Mouse (Mus musculus) hindbrain, embryonic 12.5 days (tissue): ENCODE measurements at regions not wholly inside any gene's neighbourhood (a gene's known extent, or its start where the extent isn't known, plus 50 kb on each side); places are given as distances from the start of the nearest gene placed in this dataset.

Source experiments
- ATAC-seq: fragments of 200-750 bp; cut with Nextera tagmentation; 2 replicates; pipeline ENCODE4 v1.8.0; 2017; ENCODE audit warnings: moderate TSS enrichment; ENCODE audit not compliant: low FRiP score
- H3K27ac ChIP-seq: fragments of 300-500 bp; sonication (generic); 2 replicates; pipeline ENCODE4 v1.5.1; 2016; ENCODE audit warnings: mild to moderate bottlenecking
- H3K27me3 ChIP-seq: fragments of 300-500 bp; sonication (generic); 2 replicates; pipeline ENCODE4 v1.6.1; 2016; ENCODE audit warnings: mild to moderate bottlenecking
- H3K36me3 ChIP-seq: fragments of 300-500 bp; sonication (generic); 2 replicates; pipeline ENCODE4 v1.6.1; 2016; ENCODE audit warnings: mild to moderate bottlenecking
- H3K4me1 ChIP-seq: fragments of 300-500 bp; sonication (generic); 2 replicates; pipeline ENCODE4 v1.6.1; 2016
- H3K4me2 ChIP-seq: fragments of 300-500 bp; sonication (generic); replicated peaks from 2 replicates; pipeline ENCODE4 v1.6.1; 2016; ENCODE audit warnings: mild to moderate bottlenecking
- H3K4me3 ChIP-seq: fragments of 300-500 bp; sonication (generic); 2 replicates; pipeline ENCODE4 v1.5.1; 2016; ENCODE audit warnings: mild to moderate bottlenecking
- H3K9ac ChIP-seq: fragments of 300-500 bp; sonication (generic); 2 replicates; pipeline ENCODE4 v1.6.1; 2016; ENCODE audit warnings: mild to moderate bottlenecking, moderate library complexity
- H3K9me3 ChIP-seq: fragments of 300-500 bp; sonication (generic); replicated peaks from 2 replicates; pipeline ENCODE4 v1.6.1; 2016; ENCODE audit warnings: mild to moderate bottlenecking
- WGBS: fragments of 180-500 bp; shearing (Covaris S2); methylation state at CpG from one replicate; pipeline ENCODE4 v1.1.7; 2016; 5-methylcytosine and 5-hydroxymethylcytosine counted together

DNA sequence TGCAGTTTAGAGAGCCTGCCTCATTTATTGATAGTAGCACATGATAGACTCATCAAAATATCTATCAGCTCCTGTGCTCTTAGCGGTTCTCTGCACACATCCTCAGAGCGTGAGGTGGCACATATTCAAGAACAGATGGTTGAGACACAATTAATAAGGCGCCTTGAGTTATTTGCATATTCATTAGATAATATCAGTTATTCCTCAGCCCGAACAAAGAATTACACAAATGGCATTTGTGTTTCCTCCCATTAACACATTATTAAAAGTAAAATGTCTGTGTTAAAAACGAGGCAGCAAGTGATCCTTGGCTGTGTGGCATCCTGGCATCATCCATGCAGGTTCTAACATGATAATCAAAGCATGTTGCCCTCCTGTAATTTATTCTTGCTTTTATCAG lies 243.0 kb downstream of the Dcdc2c start:
- no peaks in the 10 kb centered on the region for H3K27me3 ChIP-seq
- 60% methylated on average over 5 of the region's 5 CpGs for WGBS
- H3K36me3 ChIP-seq: no peaks in the 10 kb centered on the region
- H3K4me3 ChIP-seq: no peak overlapping the region
- ATAC-seq: no peak
- H3K27ac ChIP-seq: no peak overlapping the region
- no peak overlapping the region for H3K9ac ChIP-seq
- no peaks in the 10 kb centered on the region for H3K4me1 ChIP-seq
- H3K4me2 ChIP-seq: no peak overlapping the region
- H3K9me3 ChIP-seq: no peaks in the 10 kb centered on the region

DNA sequence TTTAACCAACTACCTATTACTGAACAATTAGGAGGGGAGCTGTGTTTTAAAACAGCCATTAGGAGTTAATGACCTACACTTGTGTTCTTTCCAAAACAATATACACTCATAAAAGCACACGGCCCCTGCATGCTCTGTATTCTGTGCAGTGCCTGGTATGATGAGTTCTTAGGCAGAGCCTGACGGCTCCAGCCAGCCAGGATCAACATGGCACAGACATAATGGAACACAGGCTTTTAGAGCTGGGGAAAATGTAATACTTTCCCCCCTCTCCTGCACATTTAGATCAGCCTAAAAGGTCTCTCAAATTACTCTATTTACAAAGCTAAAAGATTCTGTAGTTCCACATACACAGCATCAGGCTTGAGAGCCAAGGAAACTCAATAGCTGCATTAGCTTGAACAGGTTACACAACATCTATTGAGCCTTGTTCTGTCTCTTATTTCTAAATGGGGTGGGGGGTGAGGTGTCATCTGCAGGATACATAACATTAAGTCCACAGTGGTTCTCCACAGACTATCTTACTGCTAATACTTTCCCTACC lies 250.1 kb downstream of the Dcdc2c start:
- ATAC-seq: no peak
- H3K9ac ChIP-seq: no peak overlapping the region
- 75% methylated on average over 2 of the region's 2 CpGs for WGBS
- H3K9me3 ChIP-seq: no peaks in the 10 kb centered on the region
- no peaks in the 10 kb centered on the region for H3K4me1 ChIP-seq
- H3K27ac ChIP-seq: no peak overlapping the region
- H3K36me3 ChIP-seq: no peaks in the 10 kb centered on the region
- H3K4me2 ChIP-seq: no peak overlapping the region
- H3K4me3 ChIP-seq: no peak overlapping the region
- H3K27me3 ChIP-seq: no peaks in the 10 kb centered on the region

DNA sequence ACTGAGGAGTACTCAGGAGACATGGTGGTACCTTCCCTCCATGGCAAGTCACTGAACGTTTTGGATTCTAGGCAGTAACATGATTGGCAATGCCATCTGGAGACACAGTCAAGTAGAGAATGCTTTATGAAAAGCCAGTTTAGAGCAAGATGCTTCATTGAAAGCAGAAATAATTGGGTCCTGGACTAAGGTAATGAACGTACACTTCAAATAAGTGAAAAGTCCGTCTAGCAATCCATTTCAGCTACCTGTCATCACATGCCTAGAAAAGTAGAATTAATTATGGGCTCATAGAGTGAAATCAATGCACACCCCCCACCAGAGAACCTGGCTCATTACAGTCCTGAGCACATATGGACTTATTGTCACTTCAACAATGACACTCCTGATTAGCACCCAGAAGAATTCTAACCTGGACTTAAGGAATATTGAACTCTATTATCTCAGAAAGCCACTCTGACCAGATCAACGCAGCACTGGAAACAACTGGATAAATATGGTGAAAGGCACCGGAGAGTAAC lies 263.8 kb downstream of the Dcdc2c start:
- no peaks in the 10 kb centered on the region for H3K36me3 ChIP-seq
- H3K27ac ChIP-seq: no peak overlapping the region
- no peak for ATAC-seq
- H3K9me3 ChIP-seq: no peaks in the 10 kb centered on the region
- no peaks in the 10 kb centered on the region for H3K4me1 ChIP-seq
- no peak overlapping the region for H3K9ac ChIP-seq
- H3K4me3 ChIP-seq: no peak overlapping the region
- no peaks in the 10 kb centered on the region for H3K27me3 ChIP-seq
- no peak overlapping the region for H3K4me2 ChIP-seq
- WGBS: 85% methylated on average over 5 of the region's 5 CpGs

DNA sequence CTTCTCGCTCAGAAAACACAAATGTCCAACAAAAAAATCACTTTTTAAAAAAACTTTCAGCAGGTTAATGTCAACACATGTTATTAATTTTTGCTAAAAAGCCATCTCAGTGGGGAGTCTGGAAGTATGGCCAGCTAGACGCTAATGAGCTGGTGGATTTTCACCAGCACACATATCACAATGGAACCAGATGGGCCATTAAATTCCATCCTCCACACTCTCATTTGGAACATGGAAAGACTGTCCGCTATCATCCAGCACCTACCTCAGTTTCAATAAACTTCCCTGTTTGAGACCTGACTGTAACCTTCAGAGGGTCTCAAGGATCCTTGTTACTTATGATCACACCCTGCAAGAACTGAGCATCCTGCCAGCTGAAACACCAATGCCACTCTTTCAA lies 296.7 kb downstream of the Dcdc2c start:
- no peak for ATAC-seq
- Histone ChIP-seq H3K27ac (no peak overlapping the region), H3K36me3 (no peaks in the 10 kb centered on the region), H3K9ac (no peak overlapping the region), H3K9me3 (no peaks in the 10 kb centered on the region), H3K4me3 (no peak overlapping the region), H3K27me3 (no peaks in the 10 kb centered on the region), H3K4me1 (no peaks in the 10 kb centered on the region), H3K4me2 (no peak overlapping the region)
- WGBS: 65% methylated on average over 3 of the region's 3 CpGs

DNA sequence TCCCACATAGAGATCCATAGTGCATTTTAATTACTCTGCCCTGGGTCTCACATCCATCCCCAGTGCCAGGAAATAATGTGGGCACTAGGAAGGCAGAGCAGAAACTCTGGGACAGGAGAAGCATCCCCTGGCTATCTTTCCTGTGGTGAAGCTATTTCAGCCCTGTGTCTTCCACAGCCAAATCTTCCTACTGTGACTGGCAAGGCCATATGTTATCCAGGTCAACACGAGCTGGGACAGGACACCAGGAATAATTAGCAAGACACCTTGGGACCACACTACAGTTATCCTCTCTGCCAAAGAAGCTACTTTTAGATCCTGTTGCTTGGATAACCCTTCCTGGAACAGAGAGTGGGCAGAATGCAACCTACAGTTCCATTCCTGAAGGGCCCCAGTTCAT lies 301.7 kb downstream of the Dcdc2c start:
- Histone ChIP-seq H3K9me3 (no peaks in the 10 kb centered on the region), H3K9ac (no peak overlapping the region), H3K36me3 (no peaks in the 10 kb centered on the region), H3K27ac (no peak overlapping the region), H3K4me1 (no peaks in the 10 kb centered on the region), H3K4me2 (no peak overlapping the region), H3K4me3 (no peak overlapping the region), H3K27me3 (no peaks in the 10 kb centered on the region)
- 84% methylated on average over 1 of the region's 1 CpGs for WGBS
- ATAC-seq: no peak

DNA sequence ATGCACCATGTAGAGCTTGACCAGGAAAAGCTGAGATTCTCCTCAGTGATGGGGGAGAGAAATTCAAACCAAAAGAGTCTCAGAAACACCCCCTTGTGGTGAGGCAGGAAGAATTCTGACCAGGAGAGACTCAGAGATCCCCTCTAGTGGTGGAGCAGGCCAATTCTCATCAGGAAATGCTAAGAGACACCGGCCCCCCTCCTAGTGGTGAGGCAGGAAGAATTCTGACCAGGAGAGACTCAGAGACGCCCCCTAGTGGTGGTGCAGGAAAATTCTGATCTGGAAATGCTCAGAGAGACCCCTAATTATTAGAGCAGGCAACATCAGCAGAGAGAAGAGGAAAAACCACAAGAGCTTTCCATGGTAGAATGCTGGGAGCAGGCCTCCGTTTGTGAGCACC lies 303.4 kb downstream of the Dcdc2c start:
- Histone ChIP-seq H3K4me2 (no peak overlapping the region), H3K9me3 (no peaks in the 10 kb centered on the region), H3K9ac (no peak overlapping the region), H3K27ac (no peak overlapping the region), H3K4me1 (no peaks in the 10 kb centered on the region), H3K27me3 (no peaks in the 10 kb centered on the region), H3K36me3 (no peaks in the 10 kb centered on the region), H3K4me3 (no peak overlapping the region)
- 65% methylated on average over 3 of the region's 3 CpGs for WGBS
- no peak for ATAC-seq

DNA sequence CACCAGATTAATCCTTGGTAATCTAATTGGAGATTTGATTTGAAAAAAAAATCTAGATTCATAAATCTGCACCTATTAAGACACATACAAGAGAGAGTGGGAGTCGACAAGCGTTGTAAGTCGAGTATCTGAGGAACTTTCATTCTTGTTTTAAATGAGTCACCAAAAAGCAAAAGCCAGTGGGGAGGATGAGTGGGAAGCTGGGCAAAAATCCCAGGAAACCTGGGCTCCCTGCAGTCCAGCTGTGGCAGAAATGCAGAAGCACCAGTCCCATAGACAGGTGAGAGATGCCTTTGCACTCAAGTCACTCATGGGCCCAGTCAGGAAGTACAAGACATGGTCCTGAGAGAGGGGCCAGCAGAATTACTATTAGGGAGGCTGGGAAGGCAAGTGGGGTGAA lies 303.9 kb downstream of the Dcdc2c start:
- ATAC-seq: no peak
- 92% methylated on average over 3 of the region's 3 CpGs for WGBS
- H3K9me3 ChIP-seq: no peaks in the 10 kb centered on the region
- no peaks in the 10 kb centered on the region for H3K36me3 ChIP-seq
- H3K4me2 ChIP-seq: no peak overlapping the region
- H3K9ac ChIP-seq: no peak overlapping the region
- H3K4me3 ChIP-seq: no peak overlapping the region
- H3K4me1 ChIP-seq: no peaks in the 10 kb centered on the region
- no peak overlapping the region for H3K27ac ChIP-seq
- H3K27me3 ChIP-seq: no peaks in the 10 kb centered on the region

DNA sequence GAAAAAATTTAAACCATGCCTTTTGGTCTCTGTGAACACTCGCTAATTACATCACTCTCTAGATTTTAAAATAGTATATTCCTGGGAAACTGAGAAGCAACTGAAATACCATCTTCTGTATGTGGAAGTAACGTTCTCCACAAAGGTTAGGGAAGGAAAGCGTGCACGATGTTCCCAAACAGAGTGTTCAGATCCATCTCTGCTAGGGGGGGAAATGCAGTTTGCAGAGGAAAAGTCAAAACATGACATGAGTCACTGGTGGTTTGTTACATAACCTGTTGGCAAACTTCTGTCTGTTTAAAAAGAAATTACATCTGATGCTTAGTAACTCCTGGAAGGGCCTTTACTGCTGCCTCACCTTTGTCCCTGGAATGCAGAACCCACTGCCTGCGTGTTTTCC lies 314.2 kb downstream of the Dcdc2c start:
- Histone ChIP-seq H3K27me3 (no peaks in the 10 kb centered on the region), H3K9ac (no peak overlapping the region), H3K36me3 (no peaks in the 10 kb centered on the region), H3K27ac (no peak overlapping the region), H3K4me2 (no peak overlapping the region), H3K4me1 (no peaks in the 10 kb centered on the region), H3K4me3 (no peak overlapping the region), H3K9me3 (no peaks in the 10 kb centered on the region)
- ATAC-seq: no peak
- WGBS: 84% methylated on average over 5 of the region's 5 CpGs

DNA sequence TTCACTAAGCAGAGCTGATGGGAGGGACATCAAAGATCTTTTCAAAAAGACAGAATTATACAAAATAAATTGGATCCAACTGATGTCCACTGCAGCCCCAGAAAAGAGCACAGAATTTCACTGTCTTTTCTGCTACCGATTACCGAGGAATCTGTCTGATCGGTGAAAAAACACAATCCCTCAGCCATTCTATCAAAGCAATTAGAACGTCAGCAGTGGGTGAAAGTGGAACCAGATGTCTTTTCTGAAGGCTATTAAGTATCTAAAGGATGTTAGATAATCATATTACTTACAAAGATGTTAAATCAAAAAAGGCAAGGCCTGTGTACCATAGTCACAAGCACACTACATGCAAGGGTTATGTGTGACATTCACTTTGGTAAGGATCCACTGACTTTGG lies 315.2 kb downstream of the Dcdc2c start:
- no peak for ATAC-seq
- Histone ChIP-seq H3K4me1 (no peaks in the 10 kb centered on the region), H3K9me3 (no peaks in the 10 kb centered on the region), H3K27ac (no peak overlapping the region), H3K36me3 (no peaks in the 10 kb centered on the region), H3K4me3 (no peak overlapping the region), H3K4me2 (no peak overlapping the region), H3K9ac (no peak overlapping the region), H3K27me3 (no peaks in the 10 kb centered on the region)
- WGBS: 66% methylated on average over 4 of the region's 4 CpGs

DNA sequence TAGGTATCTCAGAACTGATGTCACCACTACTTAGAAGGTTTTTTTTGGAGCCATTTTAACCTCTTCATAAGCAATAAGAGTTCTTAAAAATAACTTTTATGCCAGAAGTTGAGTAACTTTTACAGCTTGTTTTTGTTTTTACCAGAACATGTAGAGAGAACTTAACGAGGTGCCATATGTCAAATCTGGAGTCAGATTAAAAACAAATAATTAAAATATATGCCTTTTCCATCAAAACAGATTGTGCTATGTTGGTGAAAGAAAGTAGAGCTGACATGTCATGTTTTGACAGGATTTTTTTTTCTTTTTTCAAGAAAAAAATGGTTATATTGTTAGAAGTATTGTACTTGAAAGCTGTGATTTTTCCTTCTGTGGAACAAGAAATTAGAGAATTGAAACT lies 349.4 kb downstream of the Dcdc2c start:
- no peaks in the 10 kb centered on the region for H3K36me3 ChIP-seq
- no peak overlapping the region for H3K27ac ChIP-seq
- H3K4me3 ChIP-seq: no peak overlapping the region
- H3K9ac ChIP-seq: no peak overlapping the region
- 90% methylated on average over 1 of the region's 1 CpGs for WGBS
- no peaks in the 10 kb centered on the region for H3K9me3 ChIP-seq
- ATAC-seq: no peak
- H3K4me1 ChIP-seq: no peaks in the 10 kb centered on the region
- no peaks in the 10 kb centered on the region for H3K27me3 ChIP-seq
- no peak overlapping the region for H3K4me2 ChIP-seq

DNA sequence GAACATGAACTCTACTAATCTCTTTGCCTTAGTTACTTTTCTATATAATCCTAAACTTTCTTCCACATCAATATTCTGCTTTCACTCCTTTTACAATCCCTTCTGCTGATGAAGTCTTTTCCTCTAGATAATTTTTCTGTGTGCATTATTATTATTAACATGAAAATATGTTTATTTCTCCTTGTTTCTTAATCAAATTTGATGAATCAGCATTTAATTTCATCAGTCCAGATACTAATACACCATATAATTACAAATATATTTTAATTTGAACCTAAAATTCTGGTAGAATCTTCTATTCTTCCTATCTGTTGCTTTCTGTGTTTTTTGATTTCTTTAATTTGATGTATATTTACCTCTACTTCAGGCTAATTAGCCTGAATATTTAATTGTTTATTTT lies 365.5 kb downstream of the Dcdc2c start:
- ATAC-seq: no peak
- Histone ChIP-seq H3K27ac (no peak overlapping the region), H3K9me3 (peaks cover 12% of the 10 kb centered on the region), H3K36me3 (no peaks in the 10 kb centered on the region), H3K4me1 (no peaks in the 10 kb centered on the region), H3K4me2 (no peak overlapping the region), H3K4me3 (no peak overlapping the region), H3K9ac (no peak overlapping the region), H3K27me3 (no peaks in the 10 kb centered on the region)

DNA sequence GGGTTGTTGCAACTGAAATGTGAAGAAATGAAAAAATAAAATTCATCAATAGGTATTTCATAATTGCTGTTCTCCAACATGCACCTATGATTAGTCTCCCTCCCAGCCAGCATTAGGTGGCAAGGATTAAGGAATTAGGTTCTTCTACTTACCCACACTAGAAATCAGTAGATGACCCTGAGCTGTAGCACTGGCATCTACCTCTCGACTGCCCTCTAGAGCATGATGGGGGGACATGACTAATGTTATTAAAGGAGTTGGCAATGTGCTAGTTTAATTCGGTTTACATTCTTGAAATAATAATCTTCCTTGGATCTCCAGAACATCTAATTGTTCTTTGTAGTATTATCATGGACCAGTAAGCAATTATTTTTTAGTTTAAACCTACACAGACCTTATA lies 370.9 kb downstream of the Dcdc2c start:
- Histone ChIP-seq H3K27ac (no peak overlapping the region), H3K9me3 (no peaks in the 10 kb centered on the region), H3K36me3 (no peaks in the 10 kb centered on the region), H3K9ac (no peak overlapping the region), H3K27me3 (no peaks in the 10 kb centered on the region), H3K4me3 (no peak overlapping the region), H3K4me1 (no peaks in the 10 kb centered on the region), H3K4me2 (no peak overlapping the region)
- WGBS: 68% methylated on average over 2 of the region's 2 CpGs
- ATAC-seq: no peak

DNA sequence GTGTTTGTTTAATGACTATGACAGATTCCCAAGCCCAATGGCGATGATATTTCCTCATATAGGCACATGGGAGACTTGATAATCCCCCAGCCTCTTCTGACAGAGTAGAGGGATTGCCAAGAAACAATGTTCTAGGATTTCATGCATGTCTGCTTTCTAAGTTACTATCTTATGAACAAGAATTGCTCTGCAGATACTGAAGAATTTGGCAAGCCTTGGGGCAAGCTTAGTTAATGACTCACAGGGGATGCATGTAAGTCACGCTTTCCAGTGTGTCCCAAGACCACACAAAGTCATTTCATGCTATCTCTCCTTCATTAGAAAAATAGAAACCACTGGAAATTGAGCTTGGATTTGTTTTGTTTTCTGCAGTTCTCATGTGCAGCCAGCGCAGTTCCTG lies 376.2 kb downstream of the Dcdc2c start:
- Histone ChIP-seq H3K4me3 (no peak overlapping the region), H3K9ac (no peak overlapping the region), H3K27me3 (no peaks in the 10 kb centered on the region), H3K4me2 (no peak overlapping the region), H3K27ac (no peak overlapping the region), H3K4me1 (no peaks in the 10 kb centered on the region), H3K9me3 (no peaks in the 10 kb centered on the region), H3K36me3 (no peaks in the 10 kb centered on the region)
- WGBS: 71% methylated on average over 3 of the region's 3 CpGs
- no peak for ATAC-seq

DNA sequence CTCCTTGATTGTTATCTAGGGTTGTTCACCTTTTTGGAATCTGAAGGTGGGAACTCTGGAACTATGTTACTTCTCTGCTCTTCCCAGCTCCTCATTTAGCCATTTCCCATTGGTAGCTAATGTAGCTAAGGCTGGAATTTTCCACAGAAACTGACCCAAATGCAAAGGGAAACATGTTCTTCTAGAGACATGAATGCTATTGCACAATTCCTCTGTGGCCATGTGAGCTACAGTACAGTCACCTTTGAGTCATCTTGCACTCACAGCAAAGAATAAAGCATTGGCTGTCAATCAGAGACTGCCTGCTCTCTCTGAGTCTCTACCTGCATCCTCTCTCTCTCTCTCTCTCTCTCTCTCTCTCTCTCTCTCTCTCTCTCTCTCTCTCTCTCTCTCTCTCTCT lies 378.1 kb downstream of the Dcdc2c start:
- H3K36me3 ChIP-seq: no peaks in the 10 kb centered on the region
- H3K27me3 ChIP-seq: no peaks in the 10 kb centered on the region
- H3K4me3 ChIP-seq: no peak overlapping the region
- H3K9me3 ChIP-seq: no peaks in the 10 kb centered on the region
- no peaks in the 10 kb centered on the region for H3K4me1 ChIP-seq
- H3K9ac ChIP-seq: no peak overlapping the region
- H3K4me2 ChIP-seq: no peak overlapping the region
- no peak overlapping the region for H3K27ac ChIP-seq
- ATAC-seq: no peak
